Mouse (Mus musculus) limb, embryonic 14.5 days (tissue): ENCODE data around the gene Gabrb2. TPM values are rescaled to one million over a fixed set of nuclear protein-coding genes. Genes with fewer than 3 reads are reported as not detected.

Experiments used
- ATAC-seq: fragments of 200-750 bp; cut with Nextera tagmentation; 2 replicates; pipeline ENCODE4 v1.8.0; 2017; ENCODE audit warnings: low read depth, moderate number of reproducible peaks, moderate TSS enrichment; ENCODE audit not compliant: low FRiP score
- DNase-seq: peaks from one replicate; pipeline ENCODE4 v3.0.0-alpha.2; 2015; ENCODE audit warnings: low spot score
- H3K27ac ChIP-seq: fragments of 300-500 bp; sonication (generic); replicated peaks from 2 replicates; pipeline ENCODE4 v1.5.1; 2014; ENCODE audit warnings: low read depth, mild to moderate bottlenecking, low read length, moderate library complexity, mixed read lengths
- H3K27me3 ChIP-seq: fragments of 300-500 bp; sonication (generic); 2 replicates; pipeline ENCODE4 v1.6.1; 2014; ENCODE audit warnings: low read length, mixed read lengths; ENCODE audit not compliant: control insufficient read depth, insufficient read depth
- H3K36me3 ChIP-seq: fragments of 300-500 bp; sonication (generic); 2 replicates; pipeline ENCODE4 v1.6.1; 2014; ENCODE audit warnings: mild to moderate bottlenecking, low read length, moderate library complexity, mixed read lengths; ENCODE audit not compliant: control insufficient read depth, insufficient read depth
- H3K4me1 ChIP-seq: fragments of 300-500 bp; sonication (generic); 2 replicates; pipeline ENCODE4 v1.6.1; 2014; ENCODE audit warnings: antibody characterized with exemption, low read length, mixed read lengths; ENCODE audit not compliant: control insufficient read depth, insufficient read depth
- H3K4me2 ChIP-seq: fragments of 300-500 bp; sonication (generic); replicated peaks from 2 replicates; pipeline ENCODE4 v1.6.1; 2014; ENCODE audit warnings: low read depth, mild to moderate bottlenecking, low read length, moderate library complexity; ENCODE audit not compliant: severe bottlenecking
- H3K4me3 ChIP-seq: fragments of 300-500 bp; sonication (generic); replicated peaks from 2 replicates; pipeline ENCODE4 v1.5.1; 2014; ENCODE audit warnings: low read length
- H3K9ac ChIP-seq: fragments of 300-500 bp; sonication (generic); 2 replicates; pipeline ENCODE4 v1.6.1; 2014; ENCODE audit warnings: mild to moderate bottlenecking, low read depth, low read length, moderate library complexity; ENCODE audit not compliant: severe bottlenecking
- H3K9me3 ChIP-seq: fragments of 300-500 bp; sonication (generic); 2 replicates; pipeline ENCODE4 v1.6.1; 2016; ENCODE audit warnings: low read length; ENCODE audit not compliant: control insufficient read depth
- POLR2A ChIP-seq: fragments of 200-500 bp; IDR thresholded peaks from 2 replicates; pipeline ENCODE4 v1.8.0; 2012; ENCODE audit warnings: inconsistent platforms, mild to moderate bottlenecking, moderate library complexity, borderline replicate concordance; ENCODE audit not compliant: insufficient read depth, insufficient read length; ENCODE audit errors: extremely low read depth
- WGBS: fragments of 180-500 bp; shearing (Covaris S2); extraction: QIAGEN DNeasy Blood & Tissue Kit; methylation state at CpG from one replicate; pipeline ENCODE4 v1.1.7; 2014; 5-methylcytosine and 5-hydroxymethylcytosine counted together
- polyA plus RNA-seq, 2 experiments: library from polyadenylated mRNA; depleted of rRNA in 1 of 2; stranded (reverse) in 1 of 2; unstranded in 1 of 2; fragments of >200 nt; fragmentation: Nextera tagmentation in 1 of 2; extraction: Ambion mirVana in 1 of 2; gene quantifications; 2 replicates each; pipeline versions ENCODE4 v1.2.1 to v1.2.3; 2012 to 2014

The Gabrb2 gene
- polyA plus RNA-seq, 2 experiments: 0.65 to 1.5 TPM

- H3K4me3 ChIP-seq: no peak overlapping the region
- TF ChIP-seq POLR2A: no peak
- no peaks in the 10 kb centered on the region for H3K36me3 ChIP-seq
- no peaks in the 10 kb centered on the region for H3K4me1 ChIP-seq
- 75% methylated on average over 5 of the region's 5 CpGs for whole genome bisulfite sequencing
- no peak overlapping the region for H3K9ac ChIP-seq
- ATAC-seq (no peak), DNase-seq (no peak)
- no peaks in the 10 kb centered on the region for H3K27me3 ChIP-seq
- H3K4me2 ChIP-seq: no peak overlapping the region
- H3K9me3 ChIP-seq: no peaks in the 10 kb centered on the region
- no peak overlapping the region for H3K27ac ChIP-seq
Observed at GRCm38 (mm10) chr11:42535286-42535685, 115.7 kb downstream of the Gabrb2 start.

DNA sequence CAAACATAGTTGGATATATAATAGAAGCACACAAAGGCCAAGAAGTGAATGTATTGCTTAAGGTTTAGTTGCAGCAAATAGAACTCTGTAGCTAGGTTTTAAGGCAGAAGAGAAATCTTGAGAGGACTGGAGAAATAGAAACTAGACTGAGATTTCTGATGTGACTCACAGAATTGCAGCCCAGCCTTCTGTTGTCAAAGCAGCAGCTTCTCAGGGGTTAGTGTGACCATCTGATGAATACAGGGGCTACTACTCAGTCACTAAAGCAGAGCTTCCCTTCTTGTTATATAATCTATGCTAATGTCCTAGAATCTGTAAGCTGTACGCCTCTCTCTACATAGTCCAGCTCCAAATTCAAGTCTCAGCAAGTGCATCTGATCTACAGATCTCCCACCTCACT is 116.3 kb downstream of the Gabrb2 start:
- DNase-seq: no peak
- Histone ChIP-seq H3K27me3 (no peaks in the 10 kb centered on the region), H3K4me3 (no peak overlapping the region), H3K4me2 (no peak overlapping the region), H3K27ac (no peak overlapping the region), H3K36me3 (no peaks in the 10 kb centered on the region), H3K4me1 (no peaks in the 10 kb centered on the region), H3K9ac (no peak overlapping the region), H3K9me3 (no peaks in the 10 kb centered on the region)
- no peak for ATAC-seq
- TF ChIP-seq POLR2A: no peak
- WGBS: 76% methylated on average over 1 of the region's 1 CpGs

DNA sequence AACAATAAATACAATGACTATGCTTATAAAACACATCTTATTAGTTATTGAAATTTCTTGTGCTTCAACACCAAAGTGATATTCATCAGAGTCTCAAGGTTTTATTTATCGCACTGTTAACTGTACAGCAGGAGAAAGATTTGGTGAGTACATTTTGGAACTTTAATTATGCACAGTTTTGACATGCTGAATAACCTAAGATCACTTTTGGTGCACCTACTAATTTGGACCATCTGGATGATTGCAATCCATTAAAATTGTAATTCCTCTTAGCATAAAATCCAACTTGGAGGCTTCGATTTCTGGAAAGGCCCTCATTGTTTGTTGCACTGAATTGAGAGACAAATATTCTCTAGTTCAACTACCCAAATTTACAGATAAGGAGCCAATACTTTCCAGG is 123.3 kb downstream of the Gabrb2 start:
- H3K9ac ChIP-seq: no peak overlapping the region
- no peak overlapping the region for H3K4me2 ChIP-seq
- ATAC-seq (no peak), DNase-seq (no peak)
- no peak overlapping the region for H3K27ac ChIP-seq
- no peaks in the 10 kb centered on the region for H3K9me3 ChIP-seq
- TF ChIP-seq POLR2A: no peak
- 85% methylated on average over 2 of the region's 2 CpGs for WGBS
- no peak overlapping the region for H3K4me3 ChIP-seq
- no peaks in the 10 kb centered on the region for H3K36me3 ChIP-seq
- H3K4me1 ChIP-seq: no peaks in the 10 kb centered on the region
- no peaks in the 10 kb centered on the region for H3K27me3 ChIP-seq

GRCm38 (mm10) chr11:42566023-42566422 is 146.5 kb downstream of the Gabrb2 start:
- Histone ChIP-seq H3K4me3 (no peak overlapping the region), H3K9me3 (no peaks in the 10 kb centered on the region), H3K27me3 (no peaks in the 10 kb centered on the region), H3K27ac (no peak overlapping the region), H3K4me2 (no peak overlapping the region), H3K9ac (no peak overlapping the region), H3K4me1 (no peaks in the 10 kb centered on the region), H3K36me3 (no peaks in the 10 kb centered on the region)
- no peak for TF ChIP-seq POLR2A
- WGBS: 77% methylated on average over 5 of the region's 5 CpGs
- ATAC-seq (no peak), DNase-seq (no peak)

- Histone ChIP-seq H3K4me2 (no peak overlapping the region), H3K4me1 (no peaks in the 10 kb centered on the region), H3K4me3 (no peak overlapping the region), H3K36me3 (no peaks in the 10 kb centered on the region), H3K9ac (no peak overlapping the region), H3K27ac (no peak overlapping the region), H3K9me3 (no peaks in the 10 kb centered on the region), H3K27me3 (no peaks in the 10 kb centered on the region)
- no peak for TF ChIP-seq POLR2A
- ATAC-seq (no peak), DNase-seq (no peak)
- WGBS: 69% methylated on average over 4 of the region's 4 CpGs
Observed at GRCm38 (mm10) chr11:42571467-42571866, 151.9 kb downstream of the Gabrb2 start.
